8 mouse cellular contexts compared by ENCODE assay signal in the genomic region with DNA sequence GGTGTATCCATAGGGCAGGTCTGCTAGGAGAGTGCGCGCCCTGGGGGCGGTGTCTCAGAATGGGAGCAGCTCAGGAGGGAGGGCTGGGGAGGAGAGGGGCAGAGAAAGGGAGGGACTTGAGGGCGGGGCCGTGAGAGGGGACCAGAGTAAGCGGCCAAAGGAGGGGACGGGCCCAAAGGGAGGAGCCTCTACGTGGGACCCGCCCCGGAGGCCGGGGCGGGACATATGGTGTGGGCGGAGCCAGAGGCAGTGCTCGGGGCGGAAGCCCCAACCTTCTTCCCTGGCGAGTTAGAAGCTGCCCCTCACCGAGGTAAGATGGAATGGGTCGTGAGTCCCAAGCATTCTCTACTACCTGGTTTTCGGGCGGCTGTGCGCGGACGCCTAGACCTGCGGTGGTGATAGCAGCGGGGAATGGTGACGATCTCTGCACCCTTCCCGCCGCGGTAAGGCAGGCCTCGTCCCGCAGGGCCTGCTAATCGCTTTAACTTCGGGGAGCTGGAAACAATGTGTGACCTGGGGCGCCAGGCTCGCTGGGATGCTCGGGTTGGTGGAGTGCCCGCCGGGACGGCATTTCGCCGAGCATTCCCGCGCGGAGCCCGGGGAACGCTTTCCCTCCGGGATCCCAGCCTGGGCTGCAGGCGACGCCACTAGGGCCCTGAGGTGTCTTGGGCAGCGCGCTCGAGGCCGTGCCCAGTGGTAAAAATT. TPM values are rescaled to one million over a fixed set of nuclear protein-coding genes. Genes with fewer than 3 reads are reported as not detected.
DNase-seq lines count a peak whose midpoint lies in the region; ATAC-seq lines count a peak whose summit lies in the region.

A gene (plus strand): TSS at position 219 of the 705 bp plus-strand sequence.

- ATAC-seq in CD4-positive, CD25-positive, alpha-beta regulatory T cell, adult 4 months = peak; percentile 99
- peak; percentile 99 for ATAC-seq in heart, embryonic 14.5 days (ENCODE audit: insufficient number of reproducible peaks, insufficient read depth, low FRiP score, low read depth)
- ATAC-seq in liver, embryonic 13.5 days (ENCODE audit: low read depth) = peak; percentile 99
- peak; percentile 99 for ATAC-seq in stomach, embryonic 16.5 days (ENCODE audit: insufficient read depth, low FRiP score)

- peak within 1 kb of the TSS; percentile 75 for H3K4me2 ChIP-seq in heart, embryonic 14.5 days (ENCODE audit: low read length)
- peak within 1 kb of the TSS; percentile 81 for H3K4me2 ChIP-seq in liver, embryonic 13.5 days
- peak within 1 kb of the TSS; percentile 78 for H3K4me2 ChIP-seq in stomach, embryonic 16.5 days (ENCODE audit: low read depth, low read length)

- no peaks in the 10 kb centered on the region for H3K9me3 ChIP-seq in heart, embryonic 14.5 days (ENCODE audit: control insufficient read depth, low read length)
- H3K9me3 ChIP-seq in liver, embryonic 13.5 days (replicated peaks) = no peaks in the 10 kb centered on the region
- H3K9me3 ChIP-seq in stomach, embryonic 16.5 days (replicated peaks; ENCODE audit: control insufficient read depth, low read length) = no peaks in the 10 kb centered on the region

- peaks cover 3 to 14% of the 10 kb centered on the region in 2 experiments; a peak in 2 of 4 replicates for H3K4me1 ChIP-seq in heart, embryonic 14.5 days (ENCODE audit: control insufficient read depth in 2 of 2, insufficient read depth in 2 of 2, low read length in 2 of 2)
- H3K4me1 ChIP-seq in liver, embryonic 13.5 days (replicated peaks) = peaks cover 28% of the 10 kb centered on the region
- peaks cover 7% of the 10 kb centered on the region for H3K4me1 ChIP-seq in stomach, embryonic 16.5 days (ENCODE audit: control insufficient read depth, insufficient read depth, low read length)

- peak; percentile 85 for DNase-seq in c-Kit-negative CD71-positive TER-119-positive erythroid progenitor cells, embryonic 14.5 days (ENCODE audit: low read depth, low spot score)
- peak; percentile 89 for DNase-seq in fibroblast of lung, adult 2 months (ENCODE audit: low read depth)
- DNase-seq in kidney, postnatal 14 days = peak; percentile 97
- DNase-seq in liver, embryonic 13.5 days = peak; percentile 94
- peak; percentile 90 for DNase-seq in neural tube, embryonic 10.5 days (ENCODE audit: extremely low spot score, low spot score)

- H3K27me3 ChIP-seq in heart, embryonic 14.5 days (ENCODE audit: control insufficient read depth, insufficient read depth, low read length) = no peaks in the 10 kb centered on the region
- H3K27me3 ChIP-seq in liver, embryonic 13.5 days = no peaks in the 10 kb centered on the region
- no peaks in the 10 kb centered on the region for H3K27me3 ChIP-seq in stomach, embryonic 16.5 days (ENCODE audit: control insufficient read depth, insufficient read depth, low read length)

- peak within 1 kb of the TSS; percentile 71 to 78 for H3K27ac ChIP-seq in heart, embryonic 14.5 days (replicated peaks in 1 of 2; ENCODE audit: control insufficient read depth in 1 of 2, insufficient read depth in 1 of 2, low read depth in 2 of 2, low read length in 2 of 2)
- peak within 1 kb of the TSS; percentile 88 for H3K27ac ChIP-seq in liver, embryonic 13.5 days
- peak within 1 kb of the TSS; percentile 84 for H3K27ac ChIP-seq in stomach, embryonic 16.5 days (ENCODE audit: low read length)

- WGBS in heart, embryonic 14.5 days = 0% methylated on average over 53 of the region's 53 CpGs
- under 1% methylated on average over 53 of the region's 53 CpGs for WGBS in liver, embryonic 13.5 days (ENCODE audit: insufficient replicate concordance)
- WGBS in stomach, embryonic 16.5 days = under 1% methylated on average over 53 of the region's 53 CpGs

- H3K4me3 ChIP-seq in heart, embryonic 14.5 days (ENCODE audit: control insufficient read depth in 1 of 2, insufficient read depth in 1 of 2, low read depth in 1 of 2, low read length in 2 of 2) = peak within 1 kb of the TSS; percentile 86 to 90
- peak within 1 kb of the TSS; percentile 93 for H3K4me3 ChIP-seq in liver, embryonic 13.5 days (replicated peaks)
- peak within 1 kb of the TSS; percentile 86 for H3K4me3 ChIP-seq in stomach, embryonic 16.5 days (replicated peaks; ENCODE audit: low read length)

- H3K36me3 ChIP-seq in heart, embryonic 14.5 days (ENCODE audit: control insufficient read depth, insufficient read depth, low read length) = peaks cover 23% of the 10 kb centered on the region
- H3K36me3 ChIP-seq in liver, embryonic 13.5 days = peaks cover 18% of the 10 kb centered on the region
- H3K36me3 ChIP-seq in stomach, embryonic 16.5 days (ENCODE audit: control insufficient read depth, insufficient read depth, low read length) = peaks cover 6% of the 10 kb centered on the region; the same call in 1 of the 2 replicates

- H3K9ac ChIP-seq in heart, embryonic 14.5 days (ENCODE audit: low read length) = peak within 1 kb of the TSS; percentile 91
- peak within 1 kb of the TSS; percentile 94 for H3K9ac ChIP-seq in liver, embryonic 13.5 days
- peak within 1 kb of the TSS; percentile 93 for H3K9ac ChIP-seq in stomach, embryonic 16.5 days (ENCODE audit: low read length)

RNA-seq across cellular contexts. Expression of the gene that starts here (rescaled TPM):
- 100 to 1,000 TPM; 203 to 204 TPM for polyA plus RNA-seq in CD4-positive, CD25-positive, alpha-beta regulatory T cell, adult 4 months (2017; shearing (Covaris generic))
- polyA plus RNA-seq in heart, embryonic 14.5 days (2014; fragmentation: Nextera tagmentation; extraction: Ambion mirVana) = 289 and 290 TPM in 2 replicates
- polyA plus RNA-seq in liver, embryonic 13.5 days (2015; fragmentation: Nextera tagmentation; extraction: Ambion mirVana) = 257 and 280 TPM in 2 replicates
- 293 and 326 TPM in 2 replicates for polyA plus RNA-seq in stomach, embryonic 16.5 days (2015; fragmentation: Nextera tagmentation; extraction: Ambion mirVana)

Comparison
In these comparisons a context has a peak if more than half of its experiments do, and no peak if none do; other contexts are left out.
1. Peak in every context shown above with its lines: DNase-seq, ATAC-seq, H3K4me3 ChIP-seq and H3K27ac ChIP-seq.